Mouse (Mus musculus): ENCODE data around the gene Frs3. TPM values are rescaled to one million over a fixed set of nuclear protein-coding genes. Genes with fewer than 3 reads are reported as not detected.

Gene Frs3
- polyA plus RNA-seq, 1 experiment = 51.3 TPM

- 51% methylated on average over 13 of the region's 13 CpGs for WGBS
- no peaks in the 10 kb centered on the region for H3K27me3 ChIP-seq (ENCODE audit: control insufficient read depth, insufficient read depth, low read length)
- peak overlapping the region; percentile 97 for H3K4me3 ChIP-seq (replicated peaks; ENCODE audit: insufficient read depth, low read depth, low read length)
- TF ChIP-seq CTCF (IDR thresholded peaks at IDR 0.05; ENCODE audit: borderline replicate concordance, insufficient read depth, low read depth, low read length) = no peak
- TF ChIP-seq POLR2A (IDR thresholded peaks at IDR 0.05; ENCODE audit: borderline replicate concordance, insufficient read depth, low read length) = no peak
- H3K27ac ChIP-seq (ENCODE audit: insufficient read depth, low read length) = no peak overlapping the region
- DNase-seq = no peak
- peaks cover 3% of the 10 kb centered on the region; the same call in 1 of the 2 replicates for H3K4me1 ChIP-seq (ENCODE audit: control insufficient read depth, insufficient read depth, low read length)
These were observed 5.0 kb downstream of the Frs3 start for GRCm38 (mm10) chr17:47693671-47694441.

GRCm38 (mm10) chr17:47694442-47694502, 5.4 kb downstream of the Frs3 start, which contains the start of gene Gm21981:
Gene Gm21981 (minus strand): TSS chr17:47694455.
- 0% methylated on average over 3 of the region's 3 CpGs for WGBS
- H3K27ac ChIP-seq (ENCODE audit: insufficient read depth, low read length) = no peak within 1 kb of the TSS; the same call in 1 of the 2 replicates

GRCm38 (mm10) chr17:47694503-47695336, 5.9 kb downstream of the Frs3 start, which contains the start of gene Prickle4:
Gene Prickle4 (minus strand): TSS chr17:47694736.
- 1% methylated on average over 75 of the region's 82 CpGs for WGBS
- Histone ChIP-seq H3K4me3 (replicated peaks; ENCODE audit: insufficient read depth, low read depth, low read length) (peak within 1 kb of the TSS; percentile 97), H3K27me3 (ENCODE audit: control insufficient read depth, insufficient read depth, low read length) (no peaks in the 10 kb centered on the region), H3K4me1 (ENCODE audit: control insufficient read depth, insufficient read depth, low read length) (peaks cover 3% of the 10 kb centered on the region; the same call in 1 of the 2 replicates), H3K27ac (ENCODE audit: insufficient read depth, low read length) (no peak within 1 kb of the TSS; the same call in 1 of the 2 replicates)
- peak; percentile 97 to 98 for DNase-seq
- TF ChIP-seq POLR2A (IDR thresholded peaks at IDR 0.05; ENCODE audit: borderline replicate concordance, insufficient read depth, low read length) (no peak), CTCF (IDR thresholded peaks at IDR 0.05; ENCODE audit: borderline replicate concordance, insufficient read depth, low read depth, low read length) (peak; percentile 63)

More at GRCm38 (mm10) chr17:47694442-47694502, 5.4 kb downstream of the Frs3 start, which contains the start of gene Gm21981:
- DNase-seq = no peak
- no peaks in the 10 kb centered on the region for H3K27me3 ChIP-seq (ENCODE audit: control insufficient read depth, insufficient read depth, low read length)
- peak within 1 kb of the TSS; percentile 97 for H3K4me3 ChIP-seq (replicated peaks; ENCODE audit: insufficient read depth, low read depth, low read length)
- TF ChIP-seq POLR2A (IDR thresholded peaks at IDR 0.05; ENCODE audit: borderline replicate concordance, insufficient read depth, low read length) (no peak), CTCF (IDR thresholded peaks at IDR 0.05; ENCODE audit: borderline replicate concordance, insufficient read depth, low read depth, low read length) (no peak)
- H3K4me1 ChIP-seq (ENCODE audit: control insufficient read depth, insufficient read depth, low read length) = peaks cover 3% of the 10 kb centered on the region; the same call in 1 of the 2 replicates

GRCm38 (mm10) chr17:47695337-47695710, 6.5 kb downstream of the Frs3 start:
- Histone ChIP-seq H3K27ac (ENCODE audit: insufficient read depth, low read length) (no peak overlapping the region; the same call in 1 of the 2 replicates), H3K27me3 (ENCODE audit: control insufficient read depth, insufficient read depth, low read length) (no peaks in the 10 kb centered on the region), H3K4me3 (replicated peaks; ENCODE audit: insufficient read depth, low read depth, low read length) (peak overlapping the region; percentile 72), H3K4me1 (ENCODE audit: control insufficient read depth, insufficient read depth, low read length) (peaks cover 3% of the 10 kb centered on the region; the same call in 1 of the 2 replicates)
- DNase-seq = no peak
- under 1% methylated on average over 19 of the region's 23 CpGs for WGBS
- no peak for TF ChIP-seq POLR2A (IDR thresholded peaks at IDR 0.05; ENCODE audit: borderline replicate concordance, insufficient read depth, low read length)
- TF ChIP-seq CTCF (IDR thresholded peaks at IDR 0.05; ENCODE audit: borderline replicate concordance, insufficient read depth, low read depth, low read length) = no peak

GRCm38 (mm10) chr17:47698156-47698555, 9.3 kb downstream of the Frs3 start:
- no peak for DNase-seq
- 88% methylated on average over 10 of the region's 10 CpGs for WGBS
- no peak overlapping the region for H3K4me3 ChIP-seq (replicated peaks; ENCODE audit: insufficient read depth, low read depth, low read length)

GRCm38 (mm10) chr17:47699055-47699454, 10.2 kb downstream of the Frs3 start:
- WGBS = 74% methylated on average over 2 of the region's 2 CpGs

More at GRCm38 (mm10) chr17:47698156-47698555, 9.3 kb downstream of the Frs3 start:
- Histone ChIP-seq H3K27me3 (ENCODE audit: control insufficient read depth, insufficient read depth, low read length) (no peaks in the 10 kb centered on the region), H3K27ac (ENCODE audit: insufficient read depth, low read length) (no peak overlapping the region), H3K4me1 (ENCODE audit: control insufficient read depth, insufficient read depth, low read length) (peaks cover 3% of the 10 kb centered on the region; the same call in 1 of the 2 replicates)
- no peak for TF ChIP-seq POLR2A (IDR thresholded peaks at IDR 0.05; ENCODE audit: borderline replicate concordance, insufficient read depth, low read length)
- no peak for TF ChIP-seq CTCF (IDR thresholded peaks at IDR 0.05; ENCODE audit: borderline replicate concordance, insufficient read depth, low read depth, low read length)

GRCm38 (mm10) chr17:47701793-47702192, 13.0 kb downstream of the Frs3 start:
- TF ChIP-seq CTCF (IDR thresholded peaks at IDR 0.05; ENCODE audit: borderline replicate concordance, insufficient read depth, low read depth, low read length) = no peak
- no peak for TF ChIP-seq POLR2A (IDR thresholded peaks at IDR 0.05; ENCODE audit: borderline replicate concordance, insufficient read depth, low read length)
- WGBS = 73% methylated on average over 9 of the region's 9 CpGs
- H3K27ac ChIP-seq (ENCODE audit: insufficient read depth, low read length) = no peak overlapping the region
- no peak for DNase-seq
- no peak overlapping the region for H3K4me3 ChIP-seq (replicated peaks; ENCODE audit: insufficient read depth, low read depth, low read length)
- H3K4me1 ChIP-seq (ENCODE audit: control insufficient read depth, insufficient read depth, low read length) = no peaks in the 10 kb centered on the region
- H3K27me3 ChIP-seq (ENCODE audit: control insufficient read depth, insufficient read depth, low read length) = no peaks in the 10 kb centered on the region

More at GRCm38 (mm10) chr17:47699055-47699454, 10.2 kb downstream of the Frs3 start:
- TF ChIP-seq CTCF (IDR thresholded peaks at IDR 0.05; ENCODE audit: borderline replicate concordance, insufficient read depth, low read depth, low read length) (no peak), POLR2A (IDR thresholded peaks at IDR 0.05; ENCODE audit: borderline replicate concordance, insufficient read depth, low read length) (no peak)
- no peak overlapping the region for H3K4me3 ChIP-seq (replicated peaks; ENCODE audit: insufficient read depth, low read depth, low read length)
- no peak overlapping the region for H3K27ac ChIP-seq (ENCODE audit: insufficient read depth, low read length)
- H3K27me3 ChIP-seq (ENCODE audit: control insufficient read depth, insufficient read depth, low read length) = no peaks in the 10 kb centered on the region
- DNase-seq = no peak
- peaks cover 2% of the 10 kb centered on the region; the same call in 1 of the 2 replicates for H3K4me1 ChIP-seq (ENCODE audit: control insufficient read depth, insufficient read depth, low read length)
